Mouse (Mus musculus) limb, embryonic 11.5 days (tissue): Measurements from ENCODE around the gene Pcsk7. TPM values are rescaled to one million over a fixed set of nuclear protein-coding genes. Genes with fewer than 3 reads are reported as not detected.

ENCODE experiments used
- ATAC-seq: fragments of 200-750 bp; cut with Nextera tagmentation; 2 replicates; pipeline ENCODE4 v1.8.0; 2017; ENCODE audit warnings: low read depth; ENCODE audit not compliant: insufficient number of reproducible peaks, low FRiP score, low TSS enrichment
- DNase-seq: peaks from one replicate; pipeline ENCODE4 v3.0.0-alpha.2; 2015; ENCODE audit warnings: low spot score
- H3K27ac ChIP-seq: fragments of 300-500 bp; sonication (generic); replicated peaks from 2 replicates; pipeline ENCODE4 v1.5.1; 2014; ENCODE audit warnings: low read depth, mild to moderate bottlenecking, low read length
- H3K27me3 ChIP-seq: fragments of 300-500 bp; sonication (generic); 2 replicates; pipeline ENCODE4 v1.6.1; 2014; ENCODE audit warnings: mild to moderate bottlenecking, low read length, mixed read lengths; ENCODE audit not compliant: control insufficient read depth, insufficient read depth
- H3K36me3 ChIP-seq: fragments of 300-500 bp; sonication (generic); 2 replicates; pipeline ENCODE4 v1.6.1; 2014; ENCODE audit warnings: mild to moderate bottlenecking, low read length, moderate library complexity, mixed read lengths; ENCODE audit not compliant: control insufficient read depth, insufficient read depth
- H3K4me1 ChIP-seq: fragments of 300-500 bp; sonication (generic); 2 replicates; pipeline ENCODE4 v1.6.1; 2014; ENCODE audit warnings: low read length, mixed read lengths; ENCODE audit not compliant: control insufficient read depth, insufficient read depth
- H3K4me2 ChIP-seq: fragments of 300-500 bp; sonication (generic); 2 replicates; pipeline ENCODE4 v1.6.1; 2014; ENCODE audit warnings: low read depth, mild to moderate bottlenecking, moderate library complexity; ENCODE audit not compliant: severe bottlenecking
- H3K4me3 ChIP-seq: fragments of 300-500 bp; sonication (generic); 2 replicates; pipeline ENCODE4 v1.5.1; 2014; ENCODE audit warnings: low read depth, low read length
- H3K9ac ChIP-seq: fragments of 300-500 bp; sonication (generic); 2 replicates; pipeline ENCODE4 v1.6.1; 2014; ENCODE audit warnings: mild to moderate bottlenecking, low read length
- H3K9me3 ChIP-seq: fragments of 300-500 bp; sonication (generic); 2 replicates; pipeline ENCODE4 v1.6.1; 2016; ENCODE audit warnings: low read length; ENCODE audit not compliant: control insufficient read depth
- WGBS: fragments of 180-500 bp; shearing (Covaris S2); extraction: QIAGEN DNeasy Blood & Tissue Kit; methylation state at CpG from one replicate; pipeline ENCODE4 v1.1.7; 2014; 5-methylcytosine and 5-hydroxymethylcytosine counted together
- microRNA-seq: library from miRNA; unstranded; fragments of <30 nt; microRNA quantifications from one replicate; pipeline ENCODE4, GENCODE M21; 2016
- polyA plus RNA-seq: library from polyadenylated mRNA; unstranded; fragments of >200 nt; fragmentation: Nextera tagmentation; extraction: Ambion mirVana; gene quantifications from 2 replicates; pipeline ENCODE4 v1.2.1, GENCODE M21; 2014

Pcsk7 gene
- polyA plus RNA-seq, 1 experiment from 2014 or later, result 13.4 TPM

DNA sequence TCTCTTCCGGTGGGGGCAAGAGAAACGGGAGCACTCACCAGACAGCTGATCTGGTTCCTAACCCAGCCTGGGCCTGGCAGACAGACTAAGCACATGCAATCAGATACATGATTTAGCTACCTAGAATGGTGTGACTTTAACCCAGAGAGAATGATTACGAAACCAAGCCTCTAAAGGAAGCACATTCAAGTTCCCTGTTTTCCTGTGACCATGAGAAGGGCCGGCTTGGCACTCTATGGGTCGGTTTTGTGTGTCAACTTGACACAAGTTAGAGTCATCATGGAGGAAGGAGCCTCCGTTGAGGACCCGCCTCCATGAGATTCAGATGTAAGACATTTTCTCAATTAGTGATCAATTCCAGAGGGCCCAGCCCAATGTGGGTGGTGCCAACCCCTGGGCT, 53.4 kb downstream of the Pcsk7 start:
- H3K4me2 ChIP-seq, result no peak overlapping the region
- no peaks in the 10 kb centered on the region for H3K4me1 ChIP-seq
- peaks cover 3% of the 10 kb centered on the region; the same call in 1 of the 2 replicates for H3K36me3 ChIP-seq
- H3K4me3 ChIP-seq, result no peak overlapping the region
- H3K9me3 ChIP-seq, result no peaks in the 10 kb centered on the region
- DNase-seq (no peak), ATAC-seq (no peak)
- WGBS, result 84% methylated on average over 7 of the region's 7 CpGs
- no peaks in the 10 kb centered on the region for H3K27me3 ChIP-seq
- H3K27ac ChIP-seq, result no peak overlapping the region
- no peak overlapping the region for H3K9ac ChIP-seq

DNA sequence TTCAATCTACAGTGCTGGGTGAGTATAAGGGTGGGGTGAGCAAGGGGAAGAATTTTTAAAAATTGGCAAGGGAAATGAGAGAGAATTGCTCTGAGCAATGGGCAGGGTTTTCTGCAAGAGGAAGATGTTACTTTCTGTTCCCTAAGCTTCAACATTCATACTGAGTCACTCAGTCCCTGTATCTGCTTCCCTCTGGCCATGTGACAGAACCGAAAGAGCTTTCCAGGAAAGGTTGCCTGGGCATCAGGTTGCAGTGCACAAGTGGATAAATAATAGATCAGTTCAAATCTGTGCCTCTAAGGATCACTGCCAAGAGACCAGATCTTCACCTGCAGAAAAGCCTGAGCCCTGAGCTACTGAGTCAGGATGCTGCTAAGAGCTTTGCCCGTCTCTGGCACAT, 55.6 kb downstream of the Pcsk7 start:
- Histone ChIP-seq H3K27me3 (no peaks in the 10 kb centered on the region), H3K4me1 (no peaks in the 10 kb centered on the region), H3K9me3 (no peaks in the 10 kb centered on the region), H3K4me2 (no peak overlapping the region), H3K27ac (no peak overlapping the region), H3K36me3 (peaks cover 11% of the 10 kb centered on the region; the same call in 1 of the 2 replicates), H3K9ac (no peak overlapping the region), H3K4me3 (no peak overlapping the region)
- no peak for DNase-seq
- ATAC-seq, result no peak
- 82% methylated on average over 2 of the region's 2 CpGs for WGBS

DNA sequence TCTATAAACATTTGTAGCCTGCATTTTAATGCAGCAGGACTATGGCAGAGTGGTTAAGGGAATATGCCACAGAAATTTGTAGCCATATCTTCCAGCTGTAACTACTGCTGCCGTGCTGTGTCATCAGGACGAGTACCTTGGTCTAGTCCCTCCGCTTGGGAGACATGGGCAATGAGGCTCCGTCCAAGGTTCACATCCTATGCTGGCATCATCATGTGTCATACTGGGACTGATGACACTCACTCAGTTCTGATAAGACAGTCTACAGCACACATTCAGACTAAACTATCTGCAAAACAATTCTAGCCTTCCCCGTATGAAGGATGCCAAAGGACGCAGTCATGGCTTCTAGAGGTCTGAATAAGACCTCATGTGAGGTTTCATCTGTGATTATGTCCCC, 57.3 kb downstream of the Pcsk7 start:
- Histone ChIP-seq H3K4me3 (no peak overlapping the region), H3K27ac (no peak overlapping the region)

DNA sequence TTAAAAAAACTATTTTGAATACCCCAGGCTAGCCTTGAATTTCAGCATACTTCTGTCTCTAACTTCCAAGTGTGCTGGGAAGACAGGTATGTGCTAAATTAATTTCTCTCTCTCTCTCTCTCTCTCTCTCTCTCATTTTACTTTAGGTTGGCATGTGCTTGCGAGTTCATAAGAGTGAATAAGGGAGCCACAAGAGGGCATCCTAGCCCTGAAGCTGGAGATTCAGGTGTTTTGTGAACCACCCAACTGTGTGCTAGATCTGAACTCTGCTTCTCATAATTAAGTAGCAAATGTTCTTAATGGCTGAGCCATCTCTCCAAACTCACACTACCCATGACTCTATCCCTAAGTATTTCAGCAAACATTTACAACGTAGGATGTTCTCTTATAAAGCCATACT, 70.6 kb downstream of the Pcsk7 start:
- H3K36me3 ChIP-seq, result peaks cover 17% of the 10 kb centered on the region; the same call in 1 of the 2 replicates
- DNase-seq (no peak), ATAC-seq (no peak)
- no peaks in the 10 kb centered on the region for H3K27me3 ChIP-seq
- H3K4me3 ChIP-seq, result no peak overlapping the region
- 79% methylated on average over 2 of the region's 2 CpGs for WGBS
- H3K9ac ChIP-seq, result no peak overlapping the region
- H3K4me1 ChIP-seq, result no peaks in the 10 kb centered on the region
- H3K4me2 ChIP-seq, result no peak overlapping the region
- H3K9me3 ChIP-seq, result no peaks in the 10 kb centered on the region
- no peak overlapping the region for H3K27ac ChIP-seq

More for the DNA sequence above, 57.3 kb downstream of the Pcsk7 start:
- peaks cover 15% of the 10 kb centered on the region; the same call in 1 of the 2 replicates for H3K36me3 ChIP-seq
- H3K4me1 ChIP-seq, result no peaks in the 10 kb centered on the region
- H3K4me2 ChIP-seq, result no peak overlapping the region
- ATAC-seq (no peak), DNase-seq (no peak)
- no peaks in the 10 kb centered on the region for H3K27me3 ChIP-seq
- 94% methylated on average over 6 of the region's 6 CpGs for WGBS
- no peaks in the 10 kb centered on the region for H3K9me3 ChIP-seq
- no peak overlapping the region for H3K9ac ChIP-seq

Small RNA genes lying within 50 kb of the gene (microRNA-seq; reads per million reads assigned to microRNA genes)
- gene Mir7087, result not detected

Other genes starting within 250 kb of the Pcsk7 start
- 21.7 and 23.6 TPM in 2 replicates for gene Cep164, start 77.8 kb upstream of the Pcsk7 start, polyA plus RNA-seq
- gene Bace1, start 67.9 kb upstream of the Pcsk7 start, polyA plus RNA-seq, result 22.9 and 25.4 TPM in 2 replicates
- gene Rnf214, start 414 bp downstream of the Pcsk7 start, polyA plus RNA-seq, result 64.0 and 66.7 TPM in 2 replicates
- gene Tagln, start 29.6 kb downstream of the Pcsk7 start, polyA plus RNA-seq, result 5.1 and 7.7 TPM in 2 replicates
- 24.3 and 26.6 TPM in 2 replicates for gene Sidt2, start 48.8 kb downstream of the Pcsk7 start, polyA plus RNA-seq
- gene Pafah1b2, start 106.2 kb downstream of the Pcsk7 start, polyA plus RNA-seq, result 219 and 224 TPM in 2 replicates
- 10.6 and 10.8 TPM in 2 replicates for gene Sik3, start 106.3 kb downstream of the Pcsk7 start, polyA plus RNA-seq